Mouse (Mus musculus): Measurements from ENCODE around the gene Elk4. TPM values are rescaled to one million over a fixed set of nuclear protein-coding genes. Genes with fewer than 3 reads are reported as not detected.

The Elk4 gene
- polyA plus RNA-seq, 1 experiment: 5.0 TPM

- TF ChIP-seq GATA1 (IDR thresholded peaks at IDR 0.05; ENCODE audit: low read length): no peak
Measured at GRCm38 (mm10) chr1:132027978-132028377, 20.6 kb downstream of the Elk4 start.

- no peak for TF ChIP-seq GATA1 (IDR thresholded peaks at IDR 0.05; ENCODE audit: low read length)
Measured at GRCm38 (mm10) chr1:132028413-132028812, 21.0 kb downstream of the Elk4 start.

- TF ChIP-seq GATA1 (IDR thresholded peaks at IDR 0.05; ENCODE audit: low read length): no peak
Measured at GRCm38 (mm10) chr1:132030574-132030973, 23.2 kb downstream of the Elk4 start.

- TF ChIP-seq GATA1 (IDR thresholded peaks at IDR 0.05; ENCODE audit: low read length): no peak
Measured at GRCm38 (mm10) chr1:132032172-132032571, 24.8 kb downstream of the Elk4 start.

- TF ChIP-seq GATA1 (IDR thresholded peaks at IDR 0.05; ENCODE audit: low read length): no peak
Measured at GRCm38 (mm10) chr1:132037746-132038145, 30.3 kb downstream of the Elk4 start.

GRCm38 (mm10) chr1:132038753-132039152, 31.3 kb downstream of the Elk4 start:
- TF ChIP-seq GATA1 (IDR thresholded peaks at IDR 0.05; ENCODE audit: low read length): no peak

GRCm38 (mm10) chr1:132040201-132040621, 32.8 kb downstream of the Elk4 start:
- TF ChIP-seq GATA1 (IDR thresholded peaks at IDR 0.05; ENCODE audit: low read length): no peak

GRCm38 (mm10) chr1:132043759-132044158, 36.4 kb downstream of the Elk4 start:
- TF ChIP-seq GATA1 (IDR thresholded peaks at IDR 0.05; ENCODE audit: low read length): no peak

GRCm38 (mm10) chr1:132046143-132046735, 38.8 kb downstream of the Elk4 start:
- TF ChIP-seq GATA1 (IDR thresholded peaks at IDR 0.05; ENCODE audit: low read length): no peak

- no peak for TF ChIP-seq GATA1 (IDR thresholded peaks at IDR 0.05; ENCODE audit: low read length)
Measured at GRCm38 (mm10) chr1:132051746-132052145, 44.3 kb downstream of the Elk4 start.

- TF ChIP-seq GATA1 (IDR thresholded peaks at IDR 0.05; ENCODE audit: low read length): no peak
Measured at GRCm38 (mm10) chr1:132054387-132054786, 47.0 kb downstream of the Elk4 start.

- no peak for TF ChIP-seq GATA1 (IDR thresholded peaks at IDR 0.05; ENCODE audit: low read length)
Measured at GRCm38 (mm10) chr1:132055054-132055664, 47.8 kb downstream of the Elk4 start.

- TF ChIP-seq GATA1 (IDR thresholded peaks at IDR 0.05; ENCODE audit: low read length): no peak
Measured at GRCm38 (mm10) chr1:132058558-132058957, 51.2 kb downstream of the Elk4 start.

GRCm38 (mm10) chr1:132060036-132060769, 52.8 kb downstream of the Elk4 start:
- no peak for TF ChIP-seq GATA1 (IDR thresholded peaks at IDR 0.05; ENCODE audit: low read length)

- TF ChIP-seq GATA1 (IDR thresholded peaks at IDR 0.05; ENCODE audit: low read length): no peak
Measured at GRCm38 (mm10) chr1:132061750-132062541, 54.5 kb downstream of the Elk4 start.

- TF ChIP-seq GATA1 (IDR thresholded peaks at IDR 0.05; ENCODE audit: low read length): no peak
Measured at GRCm38 (mm10) chr1:132063096-132063495, 55.7 kb downstream of the Elk4 start.
